Mouse (Mus musculus) forebrain, embryonic 13.5 days (tissue): ENCODE measurements around the gene D16Ertd472e. TPM values are rescaled to one million over a fixed set of nuclear protein-coding genes. Genes with fewer than 3 reads are reported as not detected.
A peak's percentile ranks its signal among the peaks of the same experiment; 100 is the strongest.
"Not testable (repeated sequence)": the region's sequence is repeated elsewhere in the genome, so short reads cannot be mapped to it uniquely, and the experiment has no call there.

Source experiments
- ATAC-seq: fragments of 200-750 bp; cut with Nextera tagmentation; 2 replicates; pipeline ENCODE4 v1.8.0; 2017
- H3K27ac ChIP-seq: fragments of 300-500 bp; sonication (generic); 2 replicates; pipeline ENCODE4 v1.5.1; 2015; ENCODE audit warnings: inconsistent platforms, mild to moderate bottlenecking, moderate library complexity
- H3K27me3 ChIP-seq: fragments of 300-500 bp; sonication (generic); 2 replicates; pipeline ENCODE4 v1.6.1; 2015; ENCODE audit warnings: mild to moderate bottlenecking, inconsistent platforms
- H3K36me3 ChIP-seq: fragments of 300-500 bp; sonication (generic); 2 replicates; pipeline ENCODE4 v1.6.1; 2015; ENCODE audit warnings: mild to moderate bottlenecking, inconsistent platforms; ENCODE audit not compliant: poor library complexity, severe bottlenecking
- H3K4me1 ChIP-seq: fragments of 300-500 bp; sonication (generic); 2 replicates; pipeline ENCODE4 v1.6.1; 2015; ENCODE audit warnings: inconsistent platforms
- H3K4me2 ChIP-seq: fragments of 300-500 bp; sonication (generic); 2 replicates; pipeline ENCODE4 v1.6.1; 2015; ENCODE audit warnings: inconsistent platforms, mild to moderate bottlenecking, moderate library complexity
- H3K4me3 ChIP-seq: fragments of 300-500 bp; sonication (generic); 2 replicates; pipeline ENCODE4 v1.5.1; 2015; ENCODE audit warnings: mild to moderate bottlenecking, inconsistent platforms
- H3K9ac ChIP-seq: fragments of 300-500 bp; sonication (generic); 2 replicates; pipeline ENCODE4 v1.6.1; 2015; ENCODE audit warnings: mild to moderate bottlenecking, inconsistent platforms
- H3K9me3 ChIP-seq: fragments of 300-500 bp; sonication (generic); replicated peaks from 2 replicates; pipeline ENCODE4 v1.6.1; 2016; ENCODE audit warnings: inconsistent platforms
- WGBS: fragments of 180-500 bp; shearing (Covaris S2); methylation state at CpG from one replicate; pipeline ENCODE4 v1.1.7; 2015; 5-methylcytosine and 5-hydroxymethylcytosine counted together
- polyA plus RNA-seq: library from polyadenylated mRNA; unstranded; fragments of >200 nt; fragmentation: Nextera tagmentation; extraction: Ambion mirVana; gene quantifications from 2 replicates; pipeline ENCODE4 v1.2.1, GENCODE M21; 2015

D16Ertd472e gene
- polyA plus RNA-seq, 1 experiment from 2014 or later: 12.9 TPM

GRCm38 (mm10) chr16:78531957-78532605, 44.4 kb downstream of the D16Ertd472e start:
- Histone ChIP-seq H3K27ac (no peak overlapping the region), H3K9ac (no peak overlapping the region), H3K4me3 (no peak overlapping the region), H3K27me3 (no peaks in the 10 kb centered on the region), H3K9me3 (no peaks in the 10 kb centered on the region), H3K36me3 (no peaks in the 10 kb centered on the region), H3K4me2 (no peak overlapping the region), H3K4me1 (peaks cover 9% of the 10 kb centered on the region; the same call in 1 of the 2 replicates)
- WGBS: 18% methylated on average over 6 of the region's 6 CpGs
- 0 out of 2 replicates have a peak, but pooled peaks have one; percentile 22 for ATAC-seq

- no peaks in the 10 kb centered on the region for H3K27me3 ChIP-seq
- no peak overlapping the region for H3K9ac ChIP-seq
- H3K36me3 ChIP-seq: no peaks in the 10 kb centered on the region
- H3K4me2 ChIP-seq: no peak overlapping the region
- H3K9me3 ChIP-seq: no peaks in the 10 kb centered on the region
- 89% methylated on average over 4 of the region's 4 CpGs for WGBS
- H3K27ac ChIP-seq: no peak overlapping the region
- no peak overlapping the region for H3K4me3 ChIP-seq
- no peaks in the 10 kb centered on the region for H3K4me1 ChIP-seq
- no peak for ATAC-seq
These were observed 53.5 kb downstream of the D16Ertd472e start for GRCm38 (mm10) chr16:78522974-78523373.

GRCm38 (mm10) chr16:78518697-78519096, 57.8 kb downstream of the D16Ertd472e start:
- H3K4me2 ChIP-seq: no peak overlapping the region
- H3K9me3 ChIP-seq: no peaks in the 10 kb centered on the region
- H3K27me3 ChIP-seq: no peaks in the 10 kb centered on the region
- no peak overlapping the region for H3K9ac ChIP-seq
- ATAC-seq: no peak
- no peak overlapping the region for H3K27ac ChIP-seq
- no peak overlapping the region for H3K4me3 ChIP-seq
- H3K4me1 ChIP-seq: no peaks in the 10 kb centered on the region
- no peaks in the 10 kb centered on the region for H3K36me3 ChIP-seq
- 81% methylated on average over 7 of the region's 7 CpGs for WGBS

DNA sequence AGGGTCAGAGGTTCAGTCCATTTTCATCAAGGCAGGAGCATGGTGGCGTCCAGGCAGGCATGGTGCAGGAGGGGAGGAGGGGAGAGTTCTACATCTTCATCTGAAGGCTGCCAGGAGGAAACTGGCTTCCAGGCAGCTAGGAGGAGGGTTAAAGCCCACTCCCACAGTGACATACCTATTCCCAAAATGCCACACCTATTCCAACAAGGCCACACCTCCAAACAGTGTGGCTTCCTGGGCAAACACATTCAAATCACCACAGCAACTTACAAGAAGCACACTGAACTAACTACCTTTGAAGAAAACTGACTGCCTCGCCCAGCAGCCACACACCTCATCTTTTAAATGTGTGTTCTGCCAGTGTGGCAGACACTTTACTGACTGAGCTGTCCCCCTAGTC, 59.3 kb downstream of the D16Ertd472e start:
- H3K4me2 ChIP-seq: no peak overlapping the region
- WGBS: 95% methylated on average over 2 of the region's 2 CpGs
- H3K4me1 ChIP-seq: no peaks in the 10 kb centered on the region
- no peaks in the 10 kb centered on the region for H3K27me3 ChIP-seq
- no peaks in the 10 kb centered on the region for H3K9me3 ChIP-seq
- no peak for ATAC-seq
- no peak overlapping the region for H3K9ac ChIP-seq
- no peak overlapping the region for H3K27ac ChIP-seq
- no peak overlapping the region for H3K4me3 ChIP-seq
- H3K36me3 ChIP-seq: no peaks in the 10 kb centered on the region

GRCm38 (mm10) chr16:78511526-78511925, 65.0 kb downstream of the D16Ertd472e start:
- H3K4me3 ChIP-seq: no peak overlapping the region
- no peaks in the 10 kb centered on the region for H3K36me3 ChIP-seq
- no peak overlapping the region for H3K9ac ChIP-seq
- H3K4me2 ChIP-seq: no peak overlapping the region
- no peak for ATAC-seq
- H3K27me3 ChIP-seq: no peaks in the 10 kb centered on the region
- no peaks in the 10 kb centered on the region for H3K4me1 ChIP-seq
- WGBS: 91% methylated on average over 8 of the region's 8 CpGs
- no peak overlapping the region for H3K27ac ChIP-seq
- H3K9me3 ChIP-seq: no peaks in the 10 kb centered on the region

DNA sequence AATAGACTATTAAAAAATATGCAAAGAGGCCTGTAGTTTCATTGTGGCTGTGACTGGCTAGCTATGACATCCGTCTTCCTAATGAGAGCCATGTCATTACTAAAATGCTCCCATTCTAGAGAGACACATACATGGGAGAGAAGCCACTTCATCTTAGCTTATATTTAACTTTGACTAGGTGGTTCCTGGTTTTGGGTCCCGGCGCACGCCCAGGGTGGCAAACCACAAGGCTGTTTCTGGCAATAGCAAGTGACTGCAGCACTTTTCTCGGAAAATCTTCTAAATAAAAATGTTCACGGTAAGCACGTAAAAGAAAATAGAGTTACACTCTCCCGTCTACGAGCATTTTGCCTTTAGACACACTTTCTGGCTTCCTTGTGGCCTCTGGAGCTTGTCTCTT, 74.0 kb downstream of the D16Ertd472e start:
- Histone ChIP-seq H3K27me3 (no peaks in the 10 kb centered on the region), H3K9ac (no peak overlapping the region), H3K27ac (no peak overlapping the region), H3K36me3 (no peaks in the 10 kb centered on the region), H3K4me3 (no peak overlapping the region), H3K9me3 (no peaks in the 10 kb centered on the region), H3K4me1 (peaks cover 8% of the 10 kb centered on the region; the same call in 1 of the 2 replicates), H3K4me2 (no peak overlapping the region)
- no peak for ATAC-seq
- WGBS: 95% methylated on average over 9 of the region's 9 CpGs

- not testable (repeated sequence) for H3K9ac ChIP-seq, H3K4me3 ChIP-seq, H3K27ac ChIP-seq, ATAC-seq, H3K36me3 ChIP-seq, H3K9me3 ChIP-seq, H3K27me3 ChIP-seq, H3K4me2 ChIP-seq
- H3K4me1 ChIP-seq: peaks cover 12% of the 10 kb centered on the region
- WGBS: 98% methylated on average over 12 of the region's 12 CpGs
These were observed 83.8 kb downstream of the D16Ertd472e start for GRCm38 (mm10) chr16:78492696-78493095.

- Histone ChIP-seq H3K27ac (no peak overlapping the region), H3K27me3 (no peaks in the 10 kb centered on the region), H3K4me2 (peak overlapping the region; percentile 54; the same call in 1 of the 2 replicates), H3K4me1 (peaks cover 12% of the 10 kb centered on the region), H3K4me3 (no peak overlapping the region), H3K36me3 (no peaks in the 10 kb centered on the region), H3K9me3 (no peaks in the 10 kb centered on the region), H3K9ac (no peak overlapping the region)
- no peak for ATAC-seq
- 34% methylated on average over 5 of the region's 5 CpGs for WGBS
These were observed 85.7 kb downstream of the D16Ertd472e start for GRCm38 (mm10) chr16:78490779-78491178.

Other genes with a start within 250 kb of the D16Ertd472e start
- 31.6 and 35.8 TPM in 2 replicates for gene Btg3, start 199.5 kb downstream of the D16Ertd472e start, polyA plus RNA-seq